Mouse (Mus musculus) embryonic fibroblast, embryonic 13.5 days (primary cell): ENCODE data around the gene Cd160.

Experiments used
- CTCF ChIP-seq: IDR thresholded peaks from 2 replicates; pipeline ENCODE4 v1.5.1; 2011; ENCODE audit warnings: mild to moderate bottlenecking, control low read depth, low read length, moderate library complexity, borderline replicate concordance; ENCODE audit not compliant: insufficient read depth
- POLR2A ChIP-seq: IDR thresholded peaks from 2 replicates; pipeline ENCODE4 v1.6.1; 2011; ENCODE audit warnings: low read depth, mild to moderate bottlenecking, control low read depth, low read length, moderate library complexity

GRCm38 (mm10) chr3:96867863-96868262 lies 38.7 kb upstream of the Cd160 start:
- TF ChIP-seq CTCF: no peak
- TF ChIP-seq POLR2A: no peak
